Mouse (Mus musculus) liver, embryonic 14.5 days (tissue): ENCODE measurements around the gene Ankrd66. TPM values are rescaled to one million over a fixed set of nuclear protein-coding genes. Genes with fewer than 3 reads are reported as not detected.

Experiments used
- ATAC-seq: fragments of 200-750 bp; cut with Nextera tagmentation; 2 replicates; pipeline ENCODE4 v1.8.0; 2017; ENCODE audit warnings: moderate number of reproducible peaks, mild to moderate bottlenecking, moderate library complexity; ENCODE audit not compliant: insufficient read depth
- DNase-seq, 3 experiments: peaks; one replicate each; pipeline ENCODE4 v3.0.0-alpha.2; 2012 to 2013; ENCODE audit warnings: low read depth in 3 of 3, low spot score in 3 of 3
- H3K27ac ChIP-seq: fragments of 300-500 bp; sonication (generic); 2 replicates; pipeline ENCODE4 v1.5.1; 2014; ENCODE audit warnings: moderate library complexity, mild to moderate bottlenecking, control low read depth, inconsistent platforms
- H3K27me3 ChIP-seq: fragments of 300-500 bp; sonication (generic); 2 replicates; pipeline ENCODE4 v1.6.1; 2014; ENCODE audit warnings: mild to moderate bottlenecking, low read length, moderate library complexity; ENCODE audit not compliant: control insufficient read depth, insufficient read depth
- H3K36me3 ChIP-seq: fragments of 300-500 bp; sonication (generic); replicated peaks from 2 replicates; pipeline ENCODE4 v1.6.1; 2014; ENCODE audit warnings: low read depth; ENCODE audit not compliant: control insufficient read depth, insufficient read depth
- H3K4me1 ChIP-seq, 2 experiments: fragments of 200-500 bp in 1 of 2; fragments of 300-500 bp in 1 of 2; sonication (generic) in 1 of 2; replicated peaks; 2 replicates each; pipeline ENCODE4 v1.6.1; 2012 to 2014; ENCODE audit warnings: antibody characterized with exemption in 1 of 2, inconsistent platforms in 1 of 2, low read length in 1 of 2; ENCODE audit not compliant: control insufficient read depth in 2 of 2, insufficient read depth in 2 of 2
- H3K4me2 ChIP-seq: fragments of 300-500 bp; sonication (generic); 2 replicates; pipeline ENCODE4 v1.6.1; 2014; ENCODE audit warnings: low read depth, mild to moderate bottlenecking, control low read depth, moderate library complexity
- H3K4me3 ChIP-seq, 2 experiments: fragments of 200-500 bp in 1 of 2; fragments of 300-500 bp in 1 of 2; sonication (generic) in 1 of 2; 2 replicates each; pipeline ENCODE4 v1.5.1; 2012 to 2014; ENCODE audit warnings: low read depth in 2 of 2, low read length in 2 of 2, mild to moderate bottlenecking in 2 of 2, control low read depth in 1 of 2, inconsistent platforms in 1 of 2, moderate library complexity in 1 of 2; ENCODE audit not compliant: insufficient read depth in 1 of 2
- H3K9ac ChIP-seq: fragments of 300-500 bp; sonication (generic); replicated peaks from 2 replicates; pipeline ENCODE4 v1.6.1; 2014; ENCODE audit warnings: mild to moderate bottlenecking, control low read depth, moderate library complexity
- H3K9me3 ChIP-seq: fragments of 300-500 bp; sonication (generic); 2 replicates; pipeline ENCODE4 v1.6.1; 2016; ENCODE audit warnings: low read length, mixed read lengths; ENCODE audit not compliant: control insufficient read depth
- CTCF ChIP-seq: IDR thresholded peaks from 2 replicates; pipeline ENCODE4 v1.5.1; 2016; ENCODE audit warnings: antibody characterized with exemption, low read depth, control low read depth
- EP300 ChIP-seq: IDR thresholded peaks from 2 replicates; pipeline ENCODE4 v1.6.1; 2016; ENCODE audit warnings: antibody characterized with exemption, low read depth
- WGBS: fragments of 180-500 bp; shearing (Covaris S2); extraction: QIAGEN DNeasy Blood & Tissue Kit; methylation state at CpG from one replicate; pipeline ENCODE4 v1.1.7; 2014; ENCODE audit not compliant: insufficient replicate concordance; 5-methylcytosine and 5-hydroxymethylcytosine counted together
- polyA plus RNA-seq, 2 experiments: library from polyadenylated mRNA; depleted of rRNA in 1 of 2; stranded (reverse) in 1 of 2; unstranded in 1 of 2; fragments of >200 nt; fragmentation: Nextera tagmentation in 1 of 2; extraction: Ambion mirVana in 1 of 2; gene quantifications; 2 replicates each; pipeline versions ENCODE4 v1.2.1 to v1.2.3; 2012 to 2014

Gene Ankrd66
- polyA plus RNA-seq, 2 experiments = 0.07 TPM; not detected in 1

DNA sequence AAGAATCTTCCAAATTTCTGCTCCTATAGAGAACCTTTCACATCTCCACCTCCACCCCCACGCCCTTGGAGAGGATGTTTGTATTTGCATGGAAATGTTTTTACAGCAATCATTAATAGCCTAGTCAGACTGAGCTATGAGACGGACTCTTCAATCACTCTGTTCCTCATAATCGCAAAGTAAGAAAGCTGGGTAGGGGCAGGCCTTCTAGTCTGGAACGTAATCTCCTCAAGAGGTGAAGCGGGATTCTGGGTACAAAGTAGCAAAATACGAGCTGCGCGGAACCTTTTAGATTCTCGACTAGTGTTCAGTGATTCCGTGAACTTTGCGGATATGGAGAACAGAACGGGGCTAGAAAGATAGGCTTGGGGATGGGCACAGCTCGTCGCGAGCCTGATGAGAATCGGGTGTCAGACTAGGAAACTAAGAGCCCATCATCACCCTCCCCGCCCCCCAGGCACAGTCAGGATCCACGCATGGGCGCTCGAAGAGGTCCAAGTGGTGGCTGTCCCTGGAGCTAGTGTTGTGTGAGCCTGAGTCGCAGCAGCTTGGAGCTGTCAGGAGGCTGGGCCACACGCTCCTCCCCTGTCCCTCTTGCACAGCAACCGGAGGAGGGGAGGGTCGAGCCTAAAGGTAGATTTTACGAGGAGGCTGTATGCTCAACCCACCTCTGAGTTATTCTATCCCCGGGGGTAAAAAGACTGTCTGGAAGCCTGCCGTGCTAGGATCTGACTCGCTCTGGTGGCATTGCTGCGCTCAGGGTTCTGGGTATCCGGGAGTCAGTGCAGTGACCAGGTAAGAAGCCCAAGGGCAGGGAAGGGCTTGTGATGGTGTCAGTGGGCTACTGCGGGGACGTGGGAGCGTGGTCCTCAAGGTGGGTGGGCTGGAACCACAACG is 24.8 kb upstream of the Ankrd66 start, which contains the start of gene Pla2g7:
TSS of gene Pla2g7 (plus strand) at position 107 of the 897 bp plus-strand sequence.
- Histone ChIP-seq H3K4me3 (peak within 1 kb of the TSS; percentile 41 to 51), H3K4me1 (no peaks in the 10 kb centered on the region), H3K9me3 (no peaks in the 10 kb centered on the region), H3K27me3 (no peaks in the 10 kb centered on the region; the same call in 1 of the 2 replicates), H3K4me2 (peak within 1 kb of the TSS; percentile 51), H3K36me3 (no peaks in the 10 kb centered on the region), H3K9ac (no peak within 1 kb of the TSS), H3K27ac (no peak within 1 kb of the TSS)
- peak; percentile 33; the same call in 1 of the 2 replicates for ATAC-seq
- no peak for DNase-seq
- TF ChIP-seq CTCF (no peak), EP300 (no peak)
- 1% methylated on average over 34 of the region's 34 CpGs for WGBS

DNA sequence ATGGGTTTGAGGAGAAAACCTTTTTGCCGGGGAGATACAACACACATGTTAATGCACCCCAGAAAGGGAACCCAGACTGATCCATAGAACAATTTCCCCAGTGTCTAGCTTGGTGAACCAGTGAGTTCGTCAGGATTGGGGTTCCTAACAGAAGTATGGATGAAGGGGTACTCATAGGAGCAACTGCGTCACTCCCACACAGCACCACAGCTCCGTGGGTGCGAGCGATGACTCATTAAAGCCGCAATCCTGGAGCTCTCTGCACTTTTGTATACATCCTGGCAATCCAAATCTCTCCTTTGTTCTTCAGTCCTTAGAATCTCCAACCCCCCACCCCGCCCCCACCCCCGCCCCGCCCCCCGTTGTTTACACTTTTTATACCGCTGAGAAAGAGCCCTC is 24.2 kb upstream of the Ankrd66 start:
- DNase-seq = no peak
- no peak overlapping the region for H3K9ac ChIP-seq

DNA sequence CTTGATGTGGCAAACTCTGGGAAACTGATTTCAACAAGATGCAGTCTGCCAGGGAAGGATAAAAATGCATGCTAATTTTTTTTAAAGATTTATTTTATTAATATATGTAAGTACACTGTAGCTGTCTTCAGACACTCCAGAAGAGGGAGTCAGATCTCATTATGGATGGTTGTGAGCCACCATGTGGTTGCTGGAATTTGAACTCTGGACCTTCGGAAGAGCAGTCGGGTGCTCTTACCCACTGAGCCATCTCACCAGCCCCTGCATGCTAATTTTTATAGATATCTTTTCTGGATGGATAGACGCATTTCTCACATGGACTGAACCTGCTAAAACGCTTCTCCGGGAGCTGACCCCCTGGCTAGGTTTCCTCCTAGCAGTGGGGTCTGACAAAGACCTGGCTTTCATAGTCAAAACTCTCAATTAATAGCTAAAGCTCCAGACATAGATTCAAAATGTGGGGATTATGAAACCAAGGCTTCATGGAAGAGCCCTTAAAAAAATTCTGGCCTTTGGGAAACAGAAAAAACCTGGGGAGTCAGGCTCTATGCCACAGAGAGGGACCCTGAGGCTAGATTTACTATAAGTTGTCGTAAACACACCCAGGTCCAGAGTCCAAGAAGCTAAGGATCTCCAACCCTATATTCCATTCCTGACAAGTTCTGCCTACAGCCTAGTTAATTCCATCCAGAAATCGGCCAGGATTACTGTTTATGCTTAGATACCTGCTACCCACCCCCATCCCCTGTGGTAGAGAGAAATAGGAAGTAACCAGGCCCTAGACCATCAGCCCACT is 20.0 kb upstream of the Ankrd66 start:
- TF ChIP-seq CTCF = no peak
- TF ChIP-seq EP300 = no peak
- no peak overlapping the region for H3K4me3 ChIP-seq
- ATAC-seq (no peak), DNase-seq (no peak)
- WGBS = 75% methylated on average over 7 of the region's 7 CpGs
- no peaks in the 10 kb centered on the region for H3K36me3 ChIP-seq
- H3K27me3 ChIP-seq = no peaks in the 10 kb centered on the region
- no peaks in the 10 kb centered on the region for H3K4me1 ChIP-seq
- H3K27ac ChIP-seq = no peak overlapping the region
- no peak overlapping the region for H3K9ac ChIP-seq
- no peaks in the 10 kb centered on the region for H3K9me3 ChIP-seq
- H3K4me2 ChIP-seq = no peak overlapping the region

More for the DNA sequence above, 24.2 kb upstream of the Ankrd66 start:
- H3K27ac ChIP-seq = no peak overlapping the region
- 26% methylated on average over 12 of the region's 12 CpGs for WGBS
- ATAC-seq = no peak
- no peaks in the 10 kb centered on the region for H3K36me3 ChIP-seq
- no peaks in the 10 kb centered on the region for H3K4me1 ChIP-seq
- H3K4me3 ChIP-seq = no peak overlapping the region
- TF ChIP-seq EP300 (no peak), CTCF (no peak)
- no peaks in the 10 kb centered on the region for H3K9me3 ChIP-seq
- H3K27me3 ChIP-seq = no peaks in the 10 kb centered on the region; the same call in 1 of the 2 replicates
- peak overlapping the region; percentile 51 for H3K4me2 ChIP-seq

DNA sequence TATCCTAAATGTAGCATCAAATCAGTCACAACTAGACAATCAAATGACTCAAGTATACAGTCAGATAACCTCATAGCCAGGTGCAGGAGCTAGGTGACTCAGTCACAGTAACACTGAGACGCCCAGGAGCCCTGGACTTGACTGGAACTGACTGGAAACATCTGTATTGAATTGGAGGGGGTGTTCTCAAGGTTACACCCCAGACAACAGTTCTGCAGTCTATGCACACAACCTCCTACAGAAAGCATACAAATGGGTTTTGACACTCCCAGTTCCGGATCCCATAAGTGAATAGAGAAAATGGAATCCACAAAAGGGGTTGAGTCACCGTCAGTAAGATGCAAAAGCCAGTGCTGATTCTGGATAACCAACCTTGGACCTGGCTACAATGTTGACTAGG is 15.2 kb upstream of the Ankrd66 start:
- no peaks in the 10 kb centered on the region for H3K9me3 ChIP-seq
- 67% methylated on average over 3 of the region's 3 CpGs for WGBS
- DNase-seq (no peak), ATAC-seq (no peak)
- no peaks in the 10 kb centered on the region for H3K36me3 ChIP-seq
- H3K27ac ChIP-seq = no peak overlapping the region
- H3K4me3 ChIP-seq = no peak overlapping the region
- no peak overlapping the region for H3K9ac ChIP-seq
- TF ChIP-seq CTCF (no peak), EP300 (no peak)
- H3K27me3 ChIP-seq = no peaks in the 10 kb centered on the region
- H3K4me1 ChIP-seq = peaks cover 0 to 7% of the 10 kb centered on the region in 2 experiments; a peak in 2 of 4 replicates
- no peak overlapping the region for H3K4me2 ChIP-seq
